Mouse (Mus musculus) layer of hippocampus, postnatal 25 days (tissue): ENCODE measurements at regions not wholly inside any gene's neighbourhood (a gene's known extent, or its start where the extent isn't known, plus 50 kb on each side); places are given as distances from the start of the nearest gene placed in this dataset.
"Not testable (repeated sequence)": the region's sequence is repeated elsewhere in the genome, so short reads cannot be mapped to it uniquely, and the experiment has no call there.

Experiments used
- DNase-seq, 2 experiments: peaks; one replicate each; pipeline ENCODE4 v3.0.0; 2022; ENCODE audit warnings: mixed read lengths in 2 of 2, low spot score in 1 of 2; ENCODE audit errors: extremely low spot score in 1 of 2

DNA sequence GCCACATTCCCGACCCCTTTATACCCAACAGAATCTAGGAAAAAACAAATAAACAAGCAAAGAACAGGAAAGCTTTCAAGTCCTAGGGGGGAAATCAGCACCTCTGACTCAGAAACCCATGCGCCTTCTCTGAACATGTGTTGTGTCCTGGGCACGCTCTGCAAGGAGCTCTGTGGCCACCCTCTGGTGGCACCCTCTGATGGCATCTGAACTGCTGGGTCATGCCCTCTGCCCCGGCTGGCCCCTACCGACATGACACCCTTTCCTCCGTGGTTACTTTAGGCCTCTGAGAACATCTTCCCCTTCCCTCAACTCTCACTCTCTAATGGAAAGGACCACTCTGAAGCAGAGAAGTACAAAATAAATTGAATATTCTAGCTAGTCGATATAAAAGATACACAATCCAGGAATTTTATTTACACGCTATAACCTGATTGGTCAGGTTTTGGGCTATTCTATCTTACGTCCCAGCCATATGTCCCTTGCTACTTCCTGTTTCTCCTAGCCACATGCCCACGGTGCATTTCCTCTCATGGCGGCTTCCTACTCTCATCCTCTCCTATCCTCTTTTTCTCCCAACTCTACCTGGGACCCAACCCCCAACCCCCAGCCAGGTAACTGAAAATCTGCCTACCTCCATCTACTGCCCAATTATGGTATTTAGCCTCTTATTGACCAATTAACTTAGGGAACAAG, 248.5 kb downstream of the Setd4 start:
- DNase-seq, result no peak

DNA sequence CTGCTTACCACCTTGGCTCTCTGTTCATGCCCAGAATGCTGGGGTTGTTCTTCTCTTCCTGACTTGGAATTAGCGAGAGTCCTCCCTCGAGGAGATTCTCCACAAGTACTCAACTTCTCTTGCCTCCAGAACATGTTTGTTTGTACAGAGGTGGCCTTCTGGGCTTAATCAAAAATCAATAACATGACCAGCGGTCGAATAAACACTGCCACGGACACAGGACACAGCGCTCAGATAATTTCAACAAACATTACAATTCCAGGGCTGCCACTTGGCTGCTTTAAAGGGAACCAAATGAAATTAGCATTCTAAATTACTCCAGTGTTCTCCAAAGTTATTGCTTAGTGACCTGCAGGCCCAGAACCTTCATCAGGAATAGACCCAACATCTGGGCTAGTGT, 249.9 kb downstream of the Setd4 start:
- no peak for DNase-seq

GRCm38 (mm10) chr16:93344555-93344954, 259.3 kb downstream of the Setd4 start:
- no peak for DNase-seq

DNA sequence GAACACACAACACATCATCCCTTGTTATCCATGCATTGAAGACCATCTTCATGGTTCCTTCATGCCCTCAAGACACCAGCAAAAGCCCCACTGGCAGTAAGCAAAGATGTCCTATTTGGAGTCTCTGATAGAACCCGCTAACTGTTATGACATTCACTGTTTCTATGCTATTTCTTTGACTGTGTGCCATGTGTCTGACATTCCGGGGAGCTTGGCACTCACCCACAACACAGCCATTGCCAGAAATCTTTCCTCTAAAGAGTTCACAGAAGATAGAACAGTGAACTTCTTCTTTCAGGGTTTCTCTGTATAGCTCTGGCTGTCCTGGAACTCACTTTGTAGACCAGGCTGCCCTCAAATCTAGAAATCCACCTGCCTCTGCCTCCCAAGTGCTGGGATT, 261.2 kb downstream of the Setd4 start:
- no peak for DNase-seq

DNA sequence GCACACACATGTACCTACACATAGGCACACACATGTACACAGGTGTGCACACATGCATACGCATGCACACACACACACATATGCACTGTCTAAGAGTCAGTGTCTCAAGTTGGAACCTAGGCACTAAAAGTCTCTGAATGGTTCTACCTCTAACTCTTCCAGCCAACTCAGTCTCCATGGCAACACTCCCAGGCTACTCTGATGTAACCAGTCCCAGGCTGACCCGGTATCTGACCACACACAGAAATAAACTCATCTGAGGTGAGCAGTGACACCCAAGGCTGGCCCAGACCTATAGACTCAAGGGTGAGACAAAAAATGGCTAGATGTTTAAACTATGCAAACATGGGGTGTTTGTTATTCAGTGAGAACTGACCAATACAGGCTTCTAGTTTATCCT, 262.1 kb downstream of the Setd4 start:
- DNase-seq, result no peak

DNA sequence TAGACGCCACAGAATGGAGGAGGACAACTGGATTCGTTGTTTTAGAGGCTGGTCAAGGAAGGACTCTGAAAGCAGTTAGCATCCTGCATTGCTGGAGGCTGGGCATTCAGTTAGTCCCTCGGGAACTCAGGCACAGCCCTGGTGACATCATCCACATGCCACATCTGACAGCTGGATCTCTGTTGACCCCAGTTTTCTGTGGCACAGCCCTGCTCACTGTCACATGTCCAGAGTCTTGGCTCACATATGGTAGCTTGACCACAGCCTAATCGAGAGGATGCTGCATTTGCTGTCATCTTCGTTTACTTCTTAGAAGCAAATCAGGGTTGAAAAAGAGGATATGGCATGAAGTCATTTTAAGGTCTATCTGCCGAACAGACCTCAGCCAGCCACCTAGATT, 265.1 kb downstream of the Setd4 start:
- DNase-seq, result no peak

- no peak for DNase-seq
These were observed 268.3 kb downstream of the Setd4 start for GRCm38 (mm10) chr16:93335322-93336111.

- no peak for DNase-seq
These were observed 270.2 kb downstream of the Setd4 start for GRCm38 (mm10) chr16:93333654-93334053.

- no peak for DNase-seq
These were observed 275.0 kb downstream of the Setd4 start for GRCm38 (mm10) chr16:93328680-93329395.

- DNase-seq, result no peak
These were observed 279.0 kb downstream of the Setd4 start for GRCm38 (mm10) chr16:93324911-93325310.

- DNase-seq, result no peak
These were observed 280.7 kb downstream of the Setd4 start for GRCm38 (mm10) chr16:93323172-93323571.

GRCm38 (mm10) chr16:93319581-93319980, 284.3 kb downstream of the Setd4 start:
- no peak for DNase-seq

DNA sequence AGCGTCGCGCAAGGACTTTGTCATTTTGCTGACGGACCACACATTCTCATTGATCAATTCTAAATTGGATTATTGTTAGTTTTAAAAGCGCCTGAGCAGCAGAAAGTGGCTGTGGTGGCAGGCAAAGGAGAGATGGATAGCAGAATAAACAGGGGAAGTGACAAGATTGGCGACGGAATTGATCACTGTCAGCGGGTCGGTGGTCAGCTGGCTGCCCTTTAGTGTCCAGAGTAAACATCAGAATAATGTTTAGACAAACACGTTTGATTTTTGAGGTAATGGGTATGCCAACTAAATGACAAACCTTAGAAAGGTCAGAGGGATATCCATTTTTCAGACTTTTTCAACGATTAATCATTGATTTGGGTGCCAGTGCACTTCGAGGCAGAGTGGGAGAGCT, 292.2 kb downstream of the Setd4 start:
- no peak for DNase-seq

- no peak for DNase-seq
These were observed 295.1 kb downstream of the Setd4 start for GRCm38 (mm10) chr16:93308666-93309360.

DNA sequence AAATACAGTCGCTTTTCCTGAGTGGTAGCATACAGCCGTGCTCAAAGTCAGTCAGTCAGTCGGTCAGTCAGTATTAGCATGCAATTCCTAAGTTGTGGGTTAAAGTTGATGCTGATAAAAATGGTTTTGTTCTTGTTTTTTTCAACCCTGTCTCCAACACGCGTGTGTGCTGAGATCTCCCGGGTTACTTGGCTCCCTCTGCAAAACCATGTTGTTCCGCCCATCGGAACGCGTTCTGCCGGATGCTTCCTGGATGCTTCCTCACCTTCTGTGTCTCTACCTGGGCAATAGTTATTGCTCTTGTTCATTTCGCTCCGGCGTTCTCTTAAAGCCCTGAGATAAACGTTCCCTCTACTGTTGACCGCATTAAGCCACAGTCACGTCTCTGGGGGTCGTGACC, 296.9 kb downstream of the Setd4 start:
- no peak for DNase-seq

DNA sequence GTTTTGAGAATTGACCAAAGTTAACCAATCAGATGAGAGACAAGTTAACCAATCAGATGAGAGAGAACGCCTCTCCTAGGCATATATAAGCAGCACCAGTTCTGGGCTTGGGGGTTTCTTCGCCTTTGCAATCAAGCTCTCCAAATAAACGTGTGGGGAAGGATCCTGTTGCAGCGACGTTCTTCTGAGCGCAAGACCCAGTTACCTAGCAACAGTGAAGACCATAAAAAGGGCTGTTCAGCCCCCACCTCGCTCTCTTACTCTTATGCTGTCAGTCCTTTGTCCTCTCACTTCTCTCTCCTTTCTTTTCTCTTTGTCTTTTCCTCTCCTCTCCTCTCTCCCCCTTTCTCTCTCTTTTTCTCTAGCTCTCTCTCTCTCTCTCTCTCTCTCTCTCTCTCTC, 297.7 kb downstream of the Setd4 start:
- DNase-seq, result not testable (repeated sequence)

DNA sequence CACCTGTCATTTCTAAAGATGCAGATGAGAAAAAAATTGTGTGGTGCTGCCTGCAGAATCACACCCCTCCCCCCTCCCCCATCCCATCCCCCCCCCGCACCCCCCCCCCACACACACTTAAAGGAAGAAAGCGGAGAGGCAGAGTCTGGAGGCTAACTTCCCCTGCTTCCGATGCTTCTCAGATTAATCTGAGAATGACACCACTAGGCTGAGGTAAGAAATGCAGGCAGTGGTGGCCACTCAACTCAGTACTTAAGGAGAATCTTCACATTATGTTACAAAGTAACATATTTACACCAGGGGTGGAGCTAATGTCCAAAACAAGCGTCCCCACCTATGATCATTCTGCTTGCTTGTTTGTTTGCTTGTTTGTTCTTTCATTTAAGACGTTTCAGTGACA, 309.4 kb downstream of the Setd4 start:
- DNase-seq, result no peak

GRCm38 (mm10) chr16:93292965-93293653, 310.8 kb downstream of the Setd4 start:
- peak; percentile 52 to 69 for DNase-seq

GRCm38 (mm10) chr16:93292181-93292834, 311.6 kb downstream of the Setd4 start:
- no peak for DNase-seq

GRCm38 (mm10) chr16:93288036-93288435, 315.8 kb downstream of the Setd4 start:
- no peak for DNase-seq
